Mouse (Mus musculus): ENCODE measurements around the gene Taf5. TPM values are rescaled to one million over a fixed set of nuclear protein-coding genes. Genes with fewer than 3 reads are reported as not detected.
A peak's percentile ranks its signal among the peaks of the same experiment; 100 is the strongest.

Taf5 gene
- total and polyA plus RNA-seq, 2 experiments from 2014 or later, result 2.9 to 11.3 TPM

DNA sequence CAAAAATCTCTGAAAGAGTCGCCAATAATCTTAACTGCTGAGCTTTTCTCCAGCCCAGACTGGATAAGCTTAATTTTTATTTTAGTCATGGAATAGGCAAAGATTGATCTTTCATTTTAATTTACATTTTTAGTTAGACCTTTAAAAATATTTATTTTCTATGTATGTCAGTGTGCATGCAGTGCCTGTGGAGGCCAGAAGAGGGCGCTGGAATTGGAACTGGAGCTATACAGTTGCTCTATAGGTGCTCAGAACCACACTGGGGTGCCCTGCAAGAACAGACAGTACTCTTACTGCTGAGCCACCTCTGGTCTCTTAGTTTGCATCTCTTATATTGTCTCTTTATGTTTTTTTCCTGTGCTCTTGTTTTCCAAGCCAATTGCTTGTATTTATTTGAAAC lies 55.3 kb downstream of the Taf5 start:
- no peak overlapping the region for H3K9ac ChIP-seq (replicated peaks; ENCODE audit: low read length)
- H3K36me3 ChIP-seq (ENCODE audit: insufficient read depth, low read length), result peaks cover 50% of the 10 kb centered on the region
- H3K27ac ChIP-seq, result no peak overlapping the region
- ATAC-seq, result no peak
- H3K27me3 ChIP-seq (ENCODE audit: insufficient read depth, low read length), result no peaks in the 10 kb centered on the region
- no peaks in the 10 kb centered on the region for H3K4me1 ChIP-seq (ENCODE audit: insufficient read depth, low read length)
- H3K9me3 ChIP-seq (ENCODE audit: low read length), result no peaks in the 10 kb centered on the region
- DNase-seq (ENCODE audit: low spot score), result peak; percentile 61
- WGBS, result 23% methylated on average over 2 of the region's 2 CpGs
- TF ChIP-seq CTCF (IDR thresholded peaks at IDR 0.05; ENCODE audit: low read depth), result peak; percentile 80
- no peak overlapping the region for H3K4me2 ChIP-seq (ENCODE audit: low read depth, low read length)
- H3K4me3 ChIP-seq (ENCODE audit: low read length), result no peak overlapping the region

DNA sequence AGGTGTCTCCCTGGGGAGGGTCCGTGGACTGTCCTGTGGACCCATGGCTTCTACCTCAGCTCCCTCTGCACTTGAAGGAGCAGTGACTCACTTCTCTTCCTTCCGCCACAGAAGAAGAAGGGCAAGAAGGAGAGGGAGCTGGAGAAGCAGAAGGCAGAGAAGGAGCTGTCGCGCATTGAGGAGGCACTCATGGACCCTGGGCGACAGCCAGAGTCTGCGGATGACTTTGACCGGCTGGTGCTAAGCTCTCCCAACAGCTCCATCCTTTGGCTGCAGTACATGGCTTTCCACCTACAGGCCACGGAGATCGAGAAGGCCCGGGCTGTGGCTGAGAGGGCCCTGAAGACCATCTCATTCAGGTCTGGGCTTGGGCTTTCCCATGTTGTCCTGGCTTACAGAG lies 60.6 kb downstream of the Taf5 start:
- H3K9ac ChIP-seq (replicated peaks; ENCODE audit: low read length), result no peak overlapping the region
- no peaks in the 10 kb centered on the region for H3K27me3 ChIP-seq (ENCODE audit: insufficient read depth, low read length)
- H3K9me3 ChIP-seq (ENCODE audit: low read length), result no peaks in the 10 kb centered on the region
- no peak for DNase-seq (ENCODE audit: low spot score)
- H3K27ac ChIP-seq, result no peak overlapping the region
- H3K4me1 ChIP-seq (ENCODE audit: insufficient read depth, low read length), result no peaks in the 10 kb centered on the region
- 96% methylated on average over 10 of the region's 10 CpGs for WGBS
- no peak overlapping the region for H3K4me2 ChIP-seq (ENCODE audit: low read depth, low read length)
- H3K4me3 ChIP-seq (ENCODE audit: low read length), result no peak overlapping the region
- no peak for TF ChIP-seq CTCF (IDR thresholded peaks at IDR 0.05; ENCODE audit: low read depth)
- no peak for ATAC-seq
- H3K36me3 ChIP-seq (ENCODE audit: insufficient read depth, low read length), result peaks cover 73% of the 10 kb centered on the region

DNA sequence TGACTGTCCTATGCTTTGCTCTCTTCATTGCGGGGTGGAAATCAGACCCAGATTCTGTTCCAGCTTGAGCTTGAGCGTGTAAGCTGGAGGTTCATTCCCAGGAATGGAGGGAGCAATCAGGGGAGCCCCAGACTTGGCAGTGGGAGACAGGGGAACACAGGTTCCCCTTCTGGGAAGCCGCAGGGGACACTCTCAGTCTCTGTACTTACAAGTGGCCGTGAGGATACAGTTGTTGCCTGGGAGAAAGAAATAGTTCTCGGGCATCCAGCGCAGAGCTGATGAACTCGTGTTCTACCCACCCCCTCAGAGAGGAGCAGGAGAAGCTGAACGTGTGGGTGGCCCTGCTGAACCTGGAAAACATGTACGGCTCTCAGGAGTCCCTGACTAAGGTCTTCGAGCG lies 61.3 kb downstream of the Taf5 start:
- H3K36me3 ChIP-seq (ENCODE audit: insufficient read depth, low read length), result peaks cover 73% of the 10 kb centered on the region
- no peak for ATAC-seq
- WGBS, result 93% methylated on average over 11 of the region's 11 CpGs

DNA sequence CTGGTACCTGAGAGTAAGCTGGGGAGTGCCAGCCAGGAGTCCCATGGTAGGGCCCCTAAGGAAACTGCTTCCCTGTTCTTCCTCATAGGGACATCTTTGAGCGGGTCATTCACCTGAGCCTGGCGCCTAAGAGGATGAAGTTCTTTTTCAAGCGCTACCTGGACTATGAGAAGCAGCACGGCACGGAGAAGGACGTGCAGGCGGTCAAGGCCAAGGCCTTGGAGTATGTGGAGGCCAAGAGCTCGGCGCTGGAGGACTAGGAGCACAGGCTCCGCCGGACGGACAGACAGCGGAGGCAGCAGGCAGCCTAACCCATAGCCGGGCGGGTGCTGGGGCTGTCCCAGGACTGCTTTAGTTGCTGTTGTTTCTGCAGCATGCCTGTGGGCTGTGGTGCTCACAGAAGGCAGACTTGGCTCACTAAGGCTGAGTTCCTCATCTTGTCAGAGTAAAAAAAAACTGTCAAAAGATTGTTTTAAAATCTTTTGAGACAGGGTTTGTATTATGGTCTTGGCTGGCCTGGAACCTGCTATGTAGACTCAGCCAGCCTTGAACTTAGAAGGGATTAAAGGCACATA lies 63.1 kb downstream of the Taf5 start:
- Histone ChIP-seq H3K9ac (replicated peaks; ENCODE audit: low read length) (no peak overlapping the region), H3K36me3 (ENCODE audit: insufficient read depth, low read length) (peaks cover 61% of the 10 kb centered on the region), H3K9me3 (ENCODE audit: low read length) (no peaks in the 10 kb centered on the region), H3K4me3 (ENCODE audit: low read length) (no peak overlapping the region), H3K4me2 (ENCODE audit: low read depth, low read length) (no peak overlapping the region), H3K27me3 (ENCODE audit: insufficient read depth, low read length) (no peaks in the 10 kb centered on the region), H3K27ac (no peak overlapping the region), H3K4me1 (ENCODE audit: insufficient read depth, low read length) (no peaks in the 10 kb centered on the region)
- ATAC-seq (no peak), DNase-seq (ENCODE audit: low spot score) (no peak)
- WGBS, result 96% methylated on average over 15 of the region's 15 CpGs
- TF ChIP-seq CTCF (IDR thresholded peaks at IDR 0.05; ENCODE audit: low read depth), result no peak

More for the DNA sequence above, 61.3 kb downstream of the Taf5 start:
- Histone ChIP-seq H3K27ac (no peak overlapping the region), H3K4me3 (ENCODE audit: low read length) (no peak overlapping the region), H3K4me1 (ENCODE audit: insufficient read depth, low read length) (no peaks in the 10 kb centered on the region), H3K27me3 (ENCODE audit: insufficient read depth, low read length) (no peaks in the 10 kb centered on the region), H3K9ac (replicated peaks; ENCODE audit: low read length) (no peak overlapping the region), H3K4me2 (ENCODE audit: low read depth, low read length) (no peak overlapping the region), H3K9me3 (ENCODE audit: low read length) (no peaks in the 10 kb centered on the region)
- no peak for TF ChIP-seq CTCF (IDR thresholded peaks at IDR 0.05; ENCODE audit: low read depth)
- DNase-seq (ENCODE audit: low spot score), result no peak

Other genes with a start within 250 kb of the Taf5 start
- 217 and 280 TPM in 2 replicates for gene Ina, start 53.0 kb upstream of the Taf5 start, total RNA-seq (2014; rRNA removed)
- gene Ina, start 53.0 kb upstream of the Taf5 start, polyA plus RNA-seq (2015; fragmentation: Nextera tagmentation; extraction: Ambion mirVana), result 294 and 315 TPM in 2 replicates
- gene Nt5c2, start 52.6 kb upstream of the Taf5 start, total RNA-seq (2014; rRNA removed), result 43.4 and 44.2 TPM in 2 replicates
- 79.8 and 80.7 TPM in 2 replicates for gene Nt5c2, start 52.6 kb upstream of the Taf5 start, polyA plus RNA-seq (2015; fragmentation: Nextera tagmentation; extraction: Ambion mirVana)
- 12.9 and 17.9 TPM in 2 replicates for gene Pcgf6, start 16.8 kb upstream of the Taf5 start, total RNA-seq (2014; rRNA removed)
- 20.0 and 22.7 TPM in 2 replicates for gene Pcgf6, start 16.8 kb upstream of the Taf5 start, polyA plus RNA-seq (2015; fragmentation: Nextera tagmentation; extraction: Ambion mirVana)
- gene Usmg5, start 22.9 kb downstream of the Taf5 start, total RNA-seq (2014; rRNA removed), result 639 and 658 TPM in 2 replicates
- 2,274 and 2,322 TPM in 2 replicates for gene Usmg5, start 22.9 kb downstream of the Taf5 start, polyA plus RNA-seq (2015; fragmentation: Nextera tagmentation; extraction: Ambion mirVana)
- 8.0 and 10.4 TPM in 2 replicates for gene Pdcd11, start 23.0 kb downstream of the Taf5 start, total RNA-seq (2014; rRNA removed)
- gene Pdcd11, start 23.0 kb downstream of the Taf5 start, polyA plus RNA-seq (2015; fragmentation: Nextera tagmentation; extraction: Ambion mirVana), result 4.3 and 4.4 TPM in 2 replicates
- 0.86 and 3.1 TPM in 2 replicates for gene Calhm2, start 70.5 kb downstream of the Taf5 start, total RNA-seq (2014; rRNA removed)
- gene Calhm2, start 70.5 kb downstream of the Taf5 start, polyA plus RNA-seq (2015; fragmentation: Nextera tagmentation; extraction: Ambion mirVana), result 0.85 and 1.0 TPM in 2 replicates
- gene Calhm1, start 76.5 kb downstream of the Taf5 start, total RNA-seq (2014; rRNA removed), result not detected in 2 replicates
- gene Calhm1, start 76.5 kb downstream of the Taf5 start, polyA plus RNA-seq (2015; fragmentation: Nextera tagmentation; extraction: Ambion mirVana), result not detected in 2 replicates
- not detected in 2 replicates for gene Calhm3, start 90.0 kb downstream of the Taf5 start, total RNA-seq (2014; rRNA removed)
- not detected in 2 replicates for gene Calhm3, start 90.0 kb downstream of the Taf5 start, polyA plus RNA-seq (2015; fragmentation: Nextera tagmentation; extraction: Ambion mirVana)
- 95.4 and 114 TPM in 2 replicates for gene Neurl1a, start 111.1 kb downstream of the Taf5 start, total RNA-seq (2014; rRNA removed)
- 16.2 and 16.9 TPM in 2 replicates for gene Neurl1a, start 111.1 kb downstream of the Taf5 start, polyA plus RNA-seq (2015; fragmentation: Nextera tagmentation; extraction: Ambion mirVana)